Mouse (Mus musculus) cortical plate, adult 2 months (tissue): Measurements from ENCODE around the gene Txndc11.
A peak's percentile ranks its signal among the peaks of the same experiment; 100 is the strongest.

Experiments
- CTCF ChIP-seq: fragments of 200-500 bp; IDR thresholded peaks from 2 replicates; pipeline ENCODE4 v1.5.1; 2011; ENCODE audit warnings: mild to moderate bottlenecking, control low read depth, low read length; ENCODE audit not compliant: insufficient read depth; ENCODE audit errors: extremely low read depth
- POLR2A ChIP-seq: fragments of 200-500 bp; IDR thresholded peaks from 2 replicates; pipeline ENCODE4 v1.6.1; 2011; ENCODE audit warnings: mild to moderate bottlenecking, low read length, control low read depth; ENCODE audit not compliant: insufficient read depth; ENCODE audit errors: extremely low read depth

DNA sequence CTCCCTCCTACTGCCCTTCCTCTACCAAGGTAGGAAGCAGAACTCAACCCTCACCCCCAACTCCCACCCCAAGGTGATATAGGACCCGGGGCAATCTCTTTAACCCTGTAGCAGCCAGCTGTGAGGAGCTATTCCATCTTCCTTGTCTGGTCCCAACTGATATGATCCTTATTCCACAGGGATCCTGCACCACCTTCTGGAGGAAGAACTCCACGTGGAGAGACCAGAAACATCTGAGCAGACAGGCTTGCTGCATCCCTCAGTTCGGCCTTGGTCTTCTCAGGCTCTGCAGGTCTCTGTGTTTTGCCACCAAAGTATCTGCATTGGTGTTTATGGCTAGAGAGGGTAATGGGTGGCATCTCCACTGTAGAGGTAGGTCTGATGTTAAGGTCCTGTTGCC, 103.1 kb downstream of the Txndc11 start:
- TF ChIP-seq CTCF: peak; percentile 45; the same call in 1 of the 2 replicates
- no peak for TF ChIP-seq POLR2A
